Mouse (Mus musculus) gastrocnemius, adult 18-20 months (tissue): ENCODE data around the gene Gm7029. TPM values are rescaled to one million over a fixed set of nuclear protein-coding genes. Genes with fewer than 3 reads are reported as not detected.
"Not testable (repeated sequence)": the region's sequence is repeated elsewhere in the genome, so short reads cannot be mapped to it uniquely, and the experiment has no call there.

Source experiments
- DNase-seq: peaks from one replicate; pipeline ENCODE4 v3.0.0; 2021; ENCODE audit warnings: low spot score
- total RNA-seq, 2 experiments: library from RNA; stranded (reverse); gene quantifications; 2 replicates each; pipeline ENCODE4 v1.2.3; 2021

Gene Gm7029
- total RNA-seq, 2 experiments from 2014 or later, result not detected

- DNase-seq, result not testable (repeated sequence)
Observed at GRCm38 (mm10) chr17:33891892-33892291, 18.3 kb downstream of the Gm7029 start.

- no peak for DNase-seq
Observed at GRCm38 (mm10) chr17:33892429-33892828, 18.8 kb downstream of the Gm7029 start.

GRCm38 (mm10) chr17:33893011-33893410 lies 19.4 kb downstream of the Gm7029 start:
- DNase-seq, result not testable (repeated sequence)

GRCm38 (mm10) chr17:33897114-33897794 lies 23.6 kb downstream of the Gm7029 start:
- DNase-seq, result no peak

- DNase-seq, result not testable (repeated sequence)
Observed at GRCm38 (mm10) chr17:33898193-33898592, 24.6 kb downstream of the Gm7029 start.

GRCm38 (mm10) chr17:33899642-33900041 lies 26.0 kb downstream of the Gm7029 start:
- no peak for DNase-seq

GRCm38 (mm10) chr17:33900281-33900988 lies 26.8 kb downstream of the Gm7029 start:
- DNase-seq, result no peak

- no peak for DNase-seq
Observed at GRCm38 (mm10) chr17:33900989-33901314, 27.3 kb downstream of the Gm7029 start.

- no peak for DNase-seq
Observed at GRCm38 (mm10) chr17:33901653-33902052, 28.0 kb downstream of the Gm7029 start.

GRCm38 (mm10) chr17:33902079-33902478 lies 28.4 kb downstream of the Gm7029 start:
- no peak for DNase-seq

GRCm38 (mm10) chr17:33902491-33902890 lies 28.9 kb downstream of the Gm7029 start:
- no peak for DNase-seq

- DNase-seq, result not testable (repeated sequence)
Observed at GRCm38 (mm10) chr17:33903911-33904651, 30.4 kb downstream of the Gm7029 start.

GRCm38 (mm10) chr17:33904835-33905234 lies 31.2 kb downstream of the Gm7029 start, which contains the start of gene Platr17:
Gene Platr17 (plus strand): TSS chr17:33905135.
- DNase-seq, result not testable (repeated sequence)

- no peak for DNase-seq
Observed at GRCm38 (mm10) chr17:33908331-33909076, 34.9 kb downstream of the Gm7029 start.

- DNase-seq, result peak; percentile 98
Observed at GRCm38 (mm10) chr17:33909077-33909868, 35.6 kb downstream of the Gm7029 start, which contains the start of gene Daxx. Gene Daxx (plus strand): TSS chr17:33909414.

- no peak for DNase-seq
Observed at GRCm38 (mm10) chr17:33909869-33910250, 36.2 kb downstream of the Gm7029 start.

GRCm38 (mm10) chr17:33910346-33911051 lies 36.9 kb downstream of the Gm7029 start:
- no peak for DNase-seq

GRCm38 (mm10) chr17:33911052-33911812 lies 37.6 kb downstream of the Gm7029 start:
- DNase-seq, result no peak

- DNase-seq, result no peak
Observed at GRCm38 (mm10) chr17:33911813-33912414, 38.3 kb downstream of the Gm7029 start.
